Mouse (Mus musculus): ENCODE measurements around the gene Plppr1. TPM values are rescaled to one million over a fixed set of nuclear protein-coding genes. Genes with fewer than 3 reads are reported as not detected.

The Plppr1 gene
- total RNA-seq (2021), result 10 to 100 TPM; 47.2 to 49.7 TPM

DNA sequence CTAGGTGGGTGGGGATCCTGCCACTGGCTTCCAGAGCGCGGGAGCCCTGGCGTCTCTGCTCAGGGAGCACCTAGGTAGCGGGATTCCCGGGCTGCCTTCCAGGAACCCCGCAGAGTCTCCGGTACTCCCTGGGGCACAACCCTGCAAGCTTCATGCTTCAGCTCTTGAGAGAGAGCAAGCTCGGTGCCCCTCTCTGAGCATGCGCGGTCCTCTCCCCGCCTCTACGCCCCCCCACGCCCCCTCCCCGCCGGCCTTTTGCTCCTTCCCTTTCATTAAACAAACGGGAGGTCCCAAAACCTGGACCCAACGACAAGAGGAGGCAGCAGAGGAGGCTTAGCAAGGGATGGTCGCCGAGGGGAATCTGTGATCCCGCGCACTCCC lies at the start of gene Plppr1:
Plppr1 (plus strand) TSS at position 253 of the 381 bp plus-strand sequence.
- intact Hi-C loops (cut with DNase I), result loop anchor here (5.0 kb wide), 2 partner anchors 277 to 367 kb away; no protein-coding TSS in a partner anchor
- peak; percentile 52 to 73 for DNase-seq (ENCODE audit: extremely low spot score in 1 of 2, low spot score in 2 of 2)

DNA sequence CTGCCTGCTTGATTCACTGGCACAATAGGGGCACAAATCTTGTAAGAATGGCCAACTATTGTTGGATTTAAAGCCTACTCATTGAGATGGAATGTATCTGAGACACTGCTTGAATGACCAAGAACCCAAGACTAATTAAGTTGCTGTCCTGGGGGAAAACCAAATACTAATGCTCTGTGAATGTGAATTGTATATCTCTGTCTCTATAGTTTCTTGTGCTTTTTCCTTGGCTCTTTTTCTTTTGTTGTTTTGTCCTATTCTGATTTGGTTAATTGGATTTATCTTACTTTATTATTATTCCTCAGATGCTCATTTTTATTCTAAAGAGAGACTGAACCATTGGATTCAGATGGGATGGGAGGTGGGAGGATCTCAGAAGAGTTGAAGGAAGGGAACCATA lies 42.4 kb upstream of the Plppr1 start:
- intact Hi-C loops (cut with DNase I), result no loop called here
- no peak for DNase-seq (ENCODE audit: extremely low spot score in 1 of 2, low spot score in 2 of 2)

DNA sequence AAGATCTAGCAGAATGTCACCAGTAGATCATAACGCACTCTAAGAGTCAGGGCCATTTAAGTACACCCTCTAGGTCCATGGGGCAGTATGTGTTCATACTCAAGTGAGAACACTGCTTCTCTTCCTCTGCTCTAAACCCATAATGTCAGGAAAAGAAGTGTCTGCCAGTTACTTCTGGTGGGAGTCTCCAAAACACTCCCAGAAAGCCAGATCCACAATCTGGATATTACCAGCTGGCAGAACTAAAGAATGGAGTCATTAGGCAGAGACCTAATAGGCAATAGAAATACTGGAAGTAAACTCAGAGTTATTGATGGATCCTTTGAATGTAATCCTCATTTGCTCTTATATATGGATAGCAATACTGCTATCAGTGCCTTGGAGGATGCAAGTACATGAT lies 35.9 kb upstream of the Plppr1 start:
- intact Hi-C loops (cut with DNase I), result no loop called here
- DNase-seq (ENCODE audit: extremely low spot score in 1 of 2, low spot score in 2 of 2), result no peak

DNA sequence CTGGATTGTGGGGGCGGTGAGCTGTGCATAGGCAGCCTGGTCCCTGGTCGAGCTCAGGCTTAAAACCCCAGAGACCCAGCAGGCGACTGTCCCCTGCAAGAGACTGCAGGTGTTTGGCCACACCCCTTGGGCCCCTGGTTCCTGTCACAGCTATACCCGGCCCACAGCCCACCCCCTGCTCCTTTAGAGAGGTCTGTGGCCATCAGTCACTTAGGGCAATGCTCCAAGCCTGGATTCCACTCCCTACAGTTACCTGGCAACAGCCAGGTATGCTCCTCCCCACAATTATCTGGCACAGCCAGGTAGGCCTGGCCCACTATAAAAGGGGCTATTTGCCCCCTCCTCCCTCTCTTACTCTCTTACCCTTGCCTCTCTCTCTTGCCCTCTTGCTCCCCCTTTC lies 20.8 kb upstream of the Plppr1 start:
- DNase-seq (ENCODE audit: extremely low spot score in 1 of 2, low spot score in 2 of 2), result no peak
- intact Hi-C loops (cut with DNase I), result no loop called here

DNA sequence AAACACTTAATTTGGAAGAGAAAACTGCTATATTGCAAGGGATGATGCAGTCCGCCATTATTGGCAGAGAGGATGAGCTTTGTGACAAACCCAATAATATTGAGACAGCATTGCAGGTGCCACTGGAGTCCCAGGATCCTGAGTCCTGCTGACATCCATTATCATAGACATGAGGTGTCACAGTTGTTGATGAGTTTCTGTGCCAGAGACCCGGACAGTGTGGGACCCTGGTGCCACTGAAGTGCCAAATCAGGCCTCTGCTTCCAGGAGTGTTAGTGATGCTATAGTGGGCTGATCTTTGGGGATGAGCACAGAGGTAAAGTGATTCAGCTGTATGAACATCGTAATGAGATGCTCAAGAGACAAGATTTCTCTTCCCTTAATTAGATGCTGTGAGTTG lies 19.2 kb upstream of the Plppr1 start:
- no peak for DNase-seq (ENCODE audit: extremely low spot score in 1 of 2, low spot score in 2 of 2)
- intact Hi-C loops (cut with DNase I), result no loop called here

DNA sequence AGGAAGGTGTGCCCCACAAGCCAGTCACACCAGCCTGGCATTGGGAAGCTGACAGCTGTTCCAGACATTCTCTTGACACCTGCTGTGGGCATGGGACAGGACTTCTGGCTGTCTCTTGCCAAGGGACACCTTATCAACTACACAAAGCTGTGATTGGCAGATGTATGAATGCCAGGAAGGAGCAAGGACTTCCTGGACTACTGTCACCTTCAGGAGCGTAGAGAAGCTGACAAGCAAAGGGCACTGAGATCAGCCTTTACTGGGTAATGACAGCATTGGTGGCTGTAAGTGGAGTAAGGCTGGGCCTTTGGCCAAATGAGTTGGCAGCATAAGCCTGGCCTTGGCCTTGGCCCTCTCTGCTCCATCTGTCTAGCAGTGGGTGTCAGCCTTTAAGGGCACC lies 17.4 kb upstream of the Plppr1 start:
- DNase-seq (ENCODE audit: extremely low spot score in 1 of 2, low spot score in 2 of 2), result no peak
- intact Hi-C loops (cut with DNase I), result no loop called here

DNA sequence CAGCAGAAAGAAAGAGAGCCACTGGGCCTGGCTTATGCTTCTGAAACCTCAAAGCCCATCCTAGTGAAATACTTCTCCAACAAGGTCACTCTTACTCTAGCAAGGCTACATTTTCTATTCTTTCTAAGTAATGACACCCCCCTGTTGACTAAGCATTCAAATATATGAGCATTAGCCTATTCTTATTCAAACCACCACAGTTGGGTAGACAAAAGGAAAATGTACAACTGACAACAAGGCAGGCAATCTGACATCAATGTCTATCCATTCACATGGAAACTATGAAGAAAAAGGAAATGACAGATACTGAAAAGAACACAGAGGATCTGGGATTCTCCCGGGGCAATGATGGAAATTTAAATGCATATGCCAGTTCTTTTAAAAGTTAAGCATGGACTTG lies 8.4 kb upstream of the Plppr1 start:
- intact Hi-C loops (cut with DNase I), result no loop called here
- no peak for DNase-seq (ENCODE audit: extremely low spot score in 1 of 2, low spot score in 2 of 2)

DNA sequence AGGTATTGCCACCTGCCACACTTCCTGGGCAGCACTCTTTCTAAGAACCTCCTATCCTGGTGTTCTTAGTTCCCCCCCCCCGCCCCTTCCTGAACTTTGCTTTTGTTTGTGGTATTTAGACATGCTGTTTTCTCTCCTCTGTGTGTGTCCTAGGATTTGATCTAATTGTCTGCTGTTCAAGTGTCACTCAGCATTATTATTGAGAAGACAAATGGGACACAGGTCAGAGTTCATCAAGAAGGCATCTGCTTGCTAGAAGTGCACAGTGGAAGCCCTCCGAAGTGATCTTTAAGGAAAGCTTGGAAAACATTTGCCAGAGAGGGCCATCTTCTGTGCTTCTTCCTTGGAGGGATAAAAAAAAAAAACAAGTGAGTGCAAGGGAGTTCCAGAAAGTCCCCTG lies 1.2 kb upstream of the Plppr1 start:
- no peak for DNase-seq (ENCODE audit: extremely low spot score in 1 of 2, low spot score in 2 of 2)
- intact Hi-C loops (cut with DNase I), result loop anchor here (5.0 kb wide), 2 partner anchors 276 to 366 kb away; no protein-coding TSS in a partner anchor

DNA sequence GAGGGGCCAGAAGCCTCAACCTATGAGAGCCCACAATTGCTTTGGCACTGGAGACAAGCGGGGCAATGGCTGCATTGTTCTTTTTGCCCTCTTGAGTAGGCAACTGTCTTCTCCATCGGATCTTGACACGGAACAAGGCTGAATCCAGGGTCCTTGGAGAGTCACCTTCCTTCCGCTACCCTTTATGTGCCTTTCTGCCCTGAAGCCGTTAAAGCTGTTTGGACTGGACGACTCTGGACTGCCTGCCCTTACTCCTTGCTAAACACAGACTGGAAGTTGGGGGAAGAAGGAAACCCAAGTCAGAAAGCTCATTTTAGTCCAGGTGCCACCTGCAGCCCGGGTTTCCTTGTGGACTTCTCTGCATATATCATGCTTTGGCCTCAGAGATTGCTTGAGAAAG lies 516 bp upstream of the Plppr1 start:
- intact Hi-C loops (cut with DNase I), result loop anchor here (5.0 kb wide), 2 partner anchors 276 to 366 kb away; no protein-coding TSS in a partner anchor
- no peak for DNase-seq (ENCODE audit: extremely low spot score in 1 of 2, low spot score in 2 of 2)

DNA sequence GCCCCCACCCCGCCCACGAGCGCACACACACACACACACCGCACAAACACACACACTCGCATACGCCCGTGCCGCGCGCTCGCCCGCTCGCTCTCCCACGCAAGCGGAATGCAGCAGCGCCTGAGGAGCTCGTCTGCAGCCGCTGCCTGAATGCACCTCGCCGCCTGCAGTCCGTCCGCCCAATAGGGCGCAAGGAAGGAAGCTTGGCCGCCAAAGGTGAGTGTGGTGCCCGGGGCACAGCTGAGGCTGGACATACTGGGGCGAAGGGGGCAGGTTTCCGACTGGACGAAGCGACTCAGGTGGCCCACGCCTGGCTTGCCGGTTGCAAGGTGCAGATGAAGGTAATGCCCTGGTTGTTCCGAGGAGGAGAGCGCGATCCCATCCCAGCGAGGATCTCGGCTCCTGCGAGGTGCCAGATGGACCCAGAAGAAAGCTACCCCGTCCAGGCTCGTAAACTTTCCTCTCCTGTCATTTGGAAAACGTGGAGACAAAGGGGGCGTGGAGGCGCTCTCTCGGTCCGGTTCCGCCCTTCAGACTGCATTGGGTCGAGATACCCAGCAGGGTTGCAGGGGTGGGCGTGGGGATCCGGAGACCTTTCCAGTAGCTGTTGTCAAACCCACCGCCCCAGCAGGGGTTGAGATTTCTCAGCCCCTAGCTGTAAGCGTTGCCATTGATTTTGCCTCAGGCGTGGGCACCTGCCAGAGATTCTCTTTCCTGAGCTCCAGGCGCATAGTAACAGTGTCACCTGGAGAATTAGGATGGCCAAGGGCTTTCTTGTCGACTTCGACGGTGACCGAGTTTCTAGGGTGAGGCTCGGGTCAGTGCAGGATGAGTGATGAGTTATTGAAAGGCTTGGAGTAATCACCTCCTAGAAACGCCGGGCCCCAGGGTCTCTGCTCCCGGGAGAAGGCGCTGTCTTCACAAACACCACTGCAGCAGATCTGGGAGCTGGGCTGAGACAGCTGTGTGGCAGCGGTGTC lies 619 bp downstream of the Plppr1 start:
- peak in 1 of 2 experiments; percentile 60 for DNase-seq (ENCODE audit: extremely low spot score in 1 of 2, low spot score in 2 of 2)
- intact Hi-C loops (cut with DNase I), result loop anchor here (5.0 kb wide), 4 partner anchors 88 to 367 kb away; no protein-coding TSS in a partner anchor

DNA sequence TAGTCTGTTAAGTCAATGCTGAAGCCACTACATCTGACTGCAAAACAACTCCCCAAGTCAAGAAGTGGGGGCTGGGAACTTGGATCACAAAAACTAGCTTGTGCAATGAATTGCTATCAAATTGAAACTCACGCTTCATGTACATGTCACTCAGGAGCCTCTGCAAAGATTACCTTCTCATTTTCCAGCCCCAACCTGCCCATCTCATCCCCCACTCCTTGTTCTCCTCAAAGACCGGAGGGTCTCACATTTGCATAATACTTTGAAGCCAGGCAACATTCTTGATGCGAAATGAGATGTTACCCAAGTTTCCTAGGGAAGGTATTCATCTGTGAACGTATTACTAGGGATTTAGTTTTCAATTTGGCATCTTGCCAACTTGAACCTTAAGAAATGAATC lies 10.4 kb downstream of the Plppr1 start:
- no peak for DNase-seq (ENCODE audit: extremely low spot score in 1 of 2, low spot score in 2 of 2)
- intact Hi-C loops (cut with DNase I), result no loop called here

DNA sequence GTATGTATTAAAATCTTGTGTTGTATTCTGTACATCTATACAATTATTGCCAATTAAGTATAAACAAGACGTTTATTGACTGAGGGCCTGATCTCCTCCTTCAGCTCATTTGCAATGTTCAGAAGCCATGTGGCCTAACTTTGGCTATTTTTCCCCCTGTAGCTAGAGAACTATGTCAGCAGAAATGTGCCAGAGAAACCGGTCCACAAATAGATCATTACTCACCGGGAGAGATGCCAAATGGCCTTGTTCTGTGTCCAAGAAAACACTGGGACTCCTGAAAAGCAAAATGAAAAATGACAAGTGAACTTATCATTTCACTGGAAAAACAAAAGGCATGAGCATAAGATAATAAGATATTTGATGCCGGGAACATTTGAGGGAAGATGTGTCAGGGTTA lies 13.8 kb downstream of the Plppr1 start:
- intact Hi-C loops (cut with DNase I), result no loop called here
- peak; percentile 46 to 47 for DNase-seq (ENCODE audit: extremely low spot score in 1 of 2, low spot score in 2 of 2)

DNA sequence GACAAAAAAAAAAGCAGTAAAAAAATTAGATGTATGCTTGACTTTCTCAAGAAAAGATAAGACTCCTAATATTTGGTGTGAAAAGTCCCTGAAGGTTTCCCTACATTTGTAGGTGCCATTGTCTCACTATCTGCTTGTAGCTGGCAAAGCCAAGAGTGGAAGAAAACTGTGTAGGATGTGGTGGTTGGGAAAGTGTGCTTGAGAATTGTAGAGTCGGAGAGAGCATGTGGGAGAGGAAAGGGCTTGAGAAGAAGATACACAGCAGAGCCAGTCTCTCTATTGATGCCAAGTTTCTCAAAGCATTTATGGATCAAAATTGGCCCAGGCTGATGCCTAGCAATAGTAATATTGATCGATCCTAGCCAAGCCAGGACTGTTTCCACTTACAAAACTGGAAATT lies 16.8 kb downstream of the Plppr1 start:
- intact Hi-C loops (cut with DNase I), result no loop called here
- no peak for DNase-seq (ENCODE audit: extremely low spot score in 1 of 2, low spot score in 2 of 2)

DNA sequence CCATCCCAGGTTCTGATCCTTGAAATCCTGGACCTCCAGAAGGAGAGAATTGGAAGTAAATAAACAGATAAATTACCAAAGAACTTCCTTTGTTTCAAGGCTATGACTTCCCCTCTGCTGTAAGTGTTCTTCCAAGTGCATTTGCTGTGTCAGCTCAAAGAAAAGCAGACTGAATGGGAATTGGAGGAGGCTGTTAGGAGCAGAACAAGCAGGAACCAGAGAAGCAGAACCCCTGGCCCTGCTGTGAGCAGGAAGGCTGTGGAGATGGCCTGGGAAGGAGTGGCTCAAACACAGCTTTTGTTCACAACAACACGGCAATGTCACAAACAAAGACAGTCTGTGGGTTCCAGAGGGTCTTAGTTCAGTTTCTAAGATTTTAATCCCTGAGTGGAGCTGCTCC lies 20.3 kb downstream of the Plppr1 start:
- DNase-seq (ENCODE audit: extremely low spot score in 1 of 2, low spot score in 2 of 2), result no peak
- intact Hi-C loops (cut with DNase I), result no loop called here

DNA sequence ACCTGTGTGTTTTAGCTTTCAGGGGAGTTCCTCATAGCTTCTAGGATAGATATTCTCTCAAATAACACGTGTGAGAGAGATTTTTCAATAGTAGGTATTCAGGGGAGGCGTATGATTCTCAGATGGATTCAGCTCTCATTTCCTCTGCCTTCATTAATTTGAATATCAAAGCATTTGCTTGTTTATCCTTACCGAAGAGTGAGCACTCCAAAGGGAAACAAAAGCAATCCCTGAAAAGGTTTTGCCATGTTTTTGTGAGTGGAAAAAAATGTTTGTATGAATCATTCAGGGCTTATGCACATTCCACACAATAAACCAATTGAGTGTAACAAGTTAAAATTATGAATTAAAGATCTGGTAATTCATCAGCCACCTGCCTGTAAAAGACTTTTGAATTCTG lies 29.1 kb downstream of the Plppr1 start:
- DNase-seq (ENCODE audit: extremely low spot score in 1 of 2, low spot score in 2 of 2), result no peak
- intact Hi-C loops (cut with DNase I), result no loop called here

DNA sequence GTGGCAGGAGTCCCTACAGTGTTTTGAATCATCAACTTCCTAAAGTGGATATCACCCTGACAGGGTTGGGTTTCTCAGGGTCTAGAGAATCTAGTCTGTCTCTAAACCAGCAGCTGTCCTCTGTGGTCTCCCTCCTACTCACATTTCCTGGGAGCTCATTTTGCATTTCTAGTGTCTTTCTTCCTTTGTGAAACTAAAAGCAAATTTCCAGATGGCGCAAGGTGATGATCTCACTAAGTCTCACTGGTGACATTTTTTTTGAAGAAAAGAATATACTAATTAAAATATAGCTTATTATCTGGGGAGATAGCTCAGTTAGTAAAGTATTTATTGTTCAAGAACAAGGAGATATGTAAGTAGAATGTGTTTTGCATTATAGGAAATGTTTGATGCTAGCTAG lies 31.4 kb downstream of the Plppr1 start:
- intact Hi-C loops (cut with DNase I), result no loop called here
- no peak for DNase-seq (ENCODE audit: extremely low spot score in 1 of 2, low spot score in 2 of 2)

DNA sequence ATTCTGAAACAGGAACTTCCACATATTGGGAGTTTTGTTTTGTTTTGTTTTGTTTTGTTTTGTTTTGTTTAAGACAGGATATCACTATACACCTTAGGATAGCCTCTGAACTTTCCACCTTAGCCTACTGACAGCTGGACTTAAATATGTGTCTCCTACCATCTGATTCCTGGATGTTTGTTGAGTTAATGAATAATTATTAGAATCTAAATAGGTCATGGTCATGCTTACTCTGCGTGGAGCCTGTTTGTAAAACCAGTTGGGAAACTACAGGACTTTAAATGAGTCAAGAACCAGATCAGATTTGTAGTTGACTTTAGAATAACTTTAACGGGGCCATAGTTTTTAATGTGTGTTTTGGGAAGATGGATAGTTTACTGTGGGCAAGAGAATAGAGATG lies 40.4 kb downstream of the Plppr1 start:
- DNase-seq (ENCODE audit: extremely low spot score in 1 of 2, low spot score in 2 of 2), result no peak
- intact Hi-C loops (cut with DNase I), result no loop called here

DNA sequence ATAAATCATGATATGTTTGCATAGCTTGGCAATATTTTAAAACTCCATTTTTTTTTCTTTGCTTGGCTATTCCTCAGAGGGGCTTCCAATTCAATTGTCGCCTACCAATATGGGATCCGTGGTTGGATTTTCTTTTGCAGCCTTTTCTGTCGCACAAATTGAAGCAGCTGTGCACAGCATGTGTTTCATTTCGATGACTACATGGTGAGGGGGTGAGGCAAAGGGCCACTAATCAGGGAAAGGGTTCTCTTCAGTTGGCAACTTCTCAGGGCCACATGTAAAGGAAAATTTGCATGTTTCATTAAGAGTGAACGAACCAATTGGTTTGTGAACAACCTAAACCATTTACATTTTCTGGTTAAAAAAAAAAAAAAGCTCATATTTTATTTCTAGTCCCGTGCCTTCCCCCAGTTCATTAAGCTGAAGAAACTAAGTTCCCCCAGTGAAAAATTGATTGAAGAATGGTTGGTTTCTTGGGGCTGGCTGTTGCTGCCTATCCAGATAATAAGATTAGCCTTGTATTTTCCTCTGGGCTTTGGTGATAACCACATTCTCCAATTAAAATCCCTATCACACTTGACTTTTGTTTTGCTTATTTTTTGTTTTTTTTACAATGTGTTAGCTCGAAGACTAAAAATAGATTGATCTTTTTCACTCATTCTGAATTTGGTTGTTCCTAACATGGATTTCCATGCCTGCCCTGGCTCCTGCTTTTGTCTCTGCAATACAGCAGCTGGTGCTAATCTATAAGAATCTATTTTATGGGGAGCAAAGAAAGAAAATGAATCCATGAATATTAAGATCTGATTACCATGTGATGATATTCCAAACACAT lies 43.1 kb downstream of the Plppr1 start:
- intact Hi-C loops (cut with DNase I), result no loop called here
- no peak for DNase-seq (ENCODE audit: extremely low spot score in 1 of 2, low spot score in 2 of 2)

DNA sequence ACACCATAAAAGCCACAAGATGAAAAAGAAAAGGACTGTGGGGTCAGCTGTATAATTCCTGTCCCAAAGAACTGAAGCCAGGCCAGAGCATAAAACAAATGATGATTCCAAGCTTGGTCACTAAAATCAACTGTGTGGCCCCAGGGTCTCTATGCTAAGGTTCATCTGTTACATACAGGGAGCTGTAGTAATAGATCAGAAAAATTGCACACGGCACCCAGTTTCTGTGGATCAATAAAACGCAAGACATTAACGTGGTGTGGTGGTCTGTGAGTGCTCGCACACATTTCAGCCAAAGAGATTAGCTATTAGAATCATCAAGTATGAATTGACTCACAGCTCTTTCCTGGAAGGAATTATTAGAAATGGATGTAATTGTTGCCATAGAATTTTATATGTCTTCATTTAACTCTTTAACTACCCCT lies 43.7 kb downstream of the Plppr1 start:
- intact Hi-C loops (cut with DNase I), result no loop called here
- no peak for DNase-seq (ENCODE audit: extremely low spot score in 1 of 2, low spot score in 2 of 2)

DNA sequence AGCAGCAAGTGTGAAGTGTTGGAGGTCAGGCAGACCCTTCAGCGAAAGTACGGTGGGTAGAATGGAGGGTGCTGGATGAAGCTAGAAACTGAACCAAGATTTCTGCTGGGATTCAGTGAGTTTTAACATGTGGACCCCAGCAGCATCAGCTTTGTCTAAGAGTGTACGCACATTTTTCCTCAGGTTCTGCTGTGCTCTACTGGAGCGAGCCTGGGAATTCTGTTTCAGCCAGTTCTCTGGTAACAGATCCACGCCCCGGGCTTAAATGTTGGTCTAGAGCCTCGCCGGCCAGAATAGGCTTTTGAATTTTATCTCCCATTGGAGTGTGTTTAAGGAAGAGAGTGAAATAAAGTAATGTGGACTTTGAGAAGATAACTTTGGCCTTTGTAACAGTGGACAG lies 45.8 kb downstream of the Plppr1 start:
- DNase-seq (ENCODE audit: extremely low spot score in 1 of 2, low spot score in 2 of 2), result no peak
- intact Hi-C loops (cut with DNase I), result no loop called here
